Mouse (Mus musculus): Measurements from ENCODE around the gene Pclo. TPM values are rescaled to one million over a fixed set of nuclear protein-coding genes. Genes with fewer than 3 reads are reported as not detected.
A peak's percentile ranks its signal among the peaks of the same experiment; 100 is the strongest.
"Not testable (repeated sequence)": the region's sequence is repeated elsewhere in the genome, so short reads cannot be mapped to it uniquely, and the experiment has no call there.

Pclo gene
- 0.58 and 0.84 TPM in 2 replicates for polyA plus RNA-seq (2016; fragmentation: Nextera tagmentation; extraction: Ambion mirVana)

DNA sequence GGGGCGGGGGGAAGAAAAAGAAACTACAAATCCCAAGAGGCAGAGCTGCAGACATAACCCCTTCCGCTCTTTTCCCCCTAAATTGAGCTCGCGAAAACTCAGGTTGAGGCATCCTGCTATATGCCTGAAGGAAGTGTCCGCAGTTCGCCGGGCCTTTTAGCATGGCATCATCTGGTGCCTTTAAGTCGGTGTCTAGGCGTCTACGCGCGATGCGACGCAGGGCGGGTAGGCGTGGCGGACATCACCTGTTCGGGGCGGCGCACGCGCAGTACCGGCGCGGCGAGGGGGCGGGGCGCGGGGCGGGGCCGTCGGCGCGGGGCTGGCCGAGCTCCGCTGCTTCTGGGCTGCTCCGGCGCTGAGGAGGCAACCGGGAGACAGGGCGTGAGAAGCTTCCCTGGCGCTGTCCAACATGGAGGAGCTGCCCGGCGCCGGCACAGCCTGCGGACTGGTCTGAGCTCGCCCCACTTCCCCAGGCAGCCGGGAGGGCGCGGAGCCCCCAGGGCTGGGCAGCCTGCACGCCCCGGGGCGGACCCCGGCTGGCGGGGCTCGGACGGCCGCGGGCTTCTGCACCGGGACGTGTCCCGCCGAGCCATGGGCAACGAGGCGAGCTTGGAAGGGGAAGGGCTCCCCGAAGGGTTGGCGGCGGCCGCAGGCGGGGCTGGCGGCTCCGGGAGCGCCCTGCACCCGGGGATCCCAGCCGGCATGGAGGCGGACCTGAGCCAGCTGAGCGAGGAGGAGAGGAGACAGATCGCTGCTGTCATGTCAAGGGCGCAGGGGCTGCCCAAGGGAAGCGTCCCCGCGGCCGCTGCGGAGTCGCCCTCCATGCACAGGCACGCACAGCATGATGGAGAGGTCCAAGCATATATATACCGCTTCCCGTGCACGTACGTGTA lies at the start of gene Pclo:
Gene Pclo (plus strand): TSS at position 288 of the 893 bp plus-strand sequence.
- H3K9me3 ChIP-seq = no peaks in the 10 kb centered on the region
- H3K36me3 ChIP-seq (replicated peaks) = no peaks in the 10 kb centered on the region
- peak; percentile 89 for DNase-seq (ENCODE audit: extremely low spot score, low spot score)
- no peaks in the 10 kb centered on the region for H3K27me3 ChIP-seq (ENCODE audit: poor library complexity, severe bottlenecking)
- H3K4me3 ChIP-seq = peak within 1 kb of the TSS; percentile 82
- peaks cover 7% of the 10 kb centered on the region for H3K4me1 ChIP-seq
- under 1% methylated on average over 75 of the region's 89 CpGs for WGBS
- H3K27ac ChIP-seq = peak within 1 kb of the TSS; percentile 92

DNA sequence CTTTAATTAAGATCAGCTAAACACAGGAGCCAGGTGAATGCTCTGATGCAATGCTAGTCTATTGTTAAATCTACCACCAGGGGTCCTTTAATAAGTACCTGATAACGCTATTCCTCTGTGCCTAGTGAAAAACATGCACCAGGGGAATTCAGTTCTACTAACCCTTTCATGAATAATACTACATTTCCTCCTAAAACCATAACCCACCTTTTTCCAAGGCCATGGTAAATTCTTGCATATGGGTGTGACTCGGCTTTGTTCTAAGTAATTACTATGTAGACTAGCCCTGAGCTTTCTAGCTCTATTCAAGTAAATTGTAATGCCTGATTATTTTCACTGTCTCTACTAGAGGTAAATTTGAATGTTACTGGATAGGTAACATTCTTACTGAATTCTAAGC lies 20.3 kb upstream of the Pclo start:
- H3K4me1 ChIP-seq; H3K36me3 ChIP-seq (replicated peaks); H3K27ac ChIP-seq; H3K4me3 ChIP-seq; DNase-seq (ENCODE audit: extremely low spot score, low spot score); H3K27me3 ChIP-seq (ENCODE audit: poor library complexity, severe bottlenecking); H3K9me3 ChIP-seq: not testable (repeated sequence)
- WGBS = 61% methylated on average over 2 of the region's 2 CpGs

DNA sequence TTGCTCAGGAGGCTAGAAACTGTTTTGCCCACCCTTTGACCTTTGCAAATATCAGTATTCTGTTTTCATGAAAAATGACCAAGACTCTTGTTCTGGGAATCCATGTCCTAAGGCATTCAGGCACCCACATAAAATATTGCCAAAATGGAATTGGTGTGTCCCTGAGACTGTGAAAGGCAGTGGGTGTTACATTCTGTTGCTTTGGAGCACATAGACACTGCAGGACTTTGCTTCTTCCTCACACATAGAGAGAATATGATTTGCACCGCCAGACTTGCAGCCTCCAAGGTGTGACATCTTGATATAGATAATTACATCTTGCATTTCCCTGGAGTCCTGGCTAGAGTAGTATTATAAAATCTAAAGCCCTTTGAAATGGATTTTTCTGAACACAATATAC lies 6.2 kb upstream of the Pclo start:
- 86% methylated on average over 1 of the region's 1 CpGs for WGBS
- H3K9me3 ChIP-seq = no peaks in the 10 kb centered on the region
- DNase-seq (ENCODE audit: extremely low spot score, low spot score) = no peak
- H3K36me3 ChIP-seq (replicated peaks) = no peaks in the 10 kb centered on the region
- H3K4me3 ChIP-seq = no peak overlapping the region
- H3K27ac ChIP-seq = no peak overlapping the region
- no peaks in the 10 kb centered on the region for H3K4me1 ChIP-seq
- no peaks in the 10 kb centered on the region for H3K27me3 ChIP-seq (ENCODE audit: poor library complexity, severe bottlenecking)

GRCm38 (mm10) chr5:14509621-14510020 lies 5.1 kb upstream of the Pclo start:
- H3K4me3 ChIP-seq = no peak overlapping the region
- H3K9me3 ChIP-seq = no peaks in the 10 kb centered on the region
- no peak for DNase-seq (ENCODE audit: extremely low spot score, low spot score)
- H3K27me3 ChIP-seq (ENCODE audit: poor library complexity, severe bottlenecking) = no peaks in the 10 kb centered on the region
- no peaks in the 10 kb centered on the region for H3K4me1 ChIP-seq
- no peak overlapping the region for H3K27ac ChIP-seq
- no peaks in the 10 kb centered on the region for H3K36me3 ChIP-seq (replicated peaks)
- 95% methylated on average over 1 of the region's 1 CpGs for WGBS

- Histone ChIP-seq H3K36me3 (replicated peaks) (peaks cover 7% of the 10 kb centered on the region), H3K4me3 (no peak overlapping the region), H3K27me3 (ENCODE audit: poor library complexity, severe bottlenecking) (no peaks in the 10 kb centered on the region), H3K27ac (no peak overlapping the region), H3K4me1 (peaks cover 7% of the 10 kb centered on the region), H3K9me3 (no peaks in the 10 kb centered on the region)
- DNase-seq (ENCODE audit: extremely low spot score, low spot score) = no peak
- WGBS = 75% methylated on average over 4 of the region's 4 CpGs
Measured at GRCm38 (mm10) chr5:14518131-14518832, 3.6 kb downstream of the Pclo start.

DNA sequence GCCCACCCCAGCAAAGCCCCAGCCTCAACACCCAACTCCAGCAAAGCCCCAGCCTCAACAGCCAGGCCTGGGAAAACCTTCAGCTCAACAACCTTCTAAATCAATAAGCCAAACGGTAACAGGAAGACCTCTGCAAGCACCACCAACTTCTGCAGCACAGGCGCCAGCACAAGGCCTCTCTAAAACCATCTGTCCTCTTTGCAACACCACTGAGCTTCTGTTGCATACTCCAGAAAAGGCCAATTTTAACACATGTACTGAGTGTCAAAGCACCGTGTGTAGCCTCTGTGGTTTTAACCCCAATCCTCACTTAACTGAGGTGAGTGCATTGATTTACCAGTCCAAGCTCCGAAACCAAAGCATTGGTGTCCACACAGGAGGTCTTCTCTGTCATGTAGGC lies 7.3 kb downstream of the Pclo start:
- Histone ChIP-seq H3K36me3 (replicated peaks) (peaks cover 7% of the 10 kb centered on the region), H3K27ac (no peak overlapping the region), H3K27me3 (ENCODE audit: poor library complexity, severe bottlenecking) (no peaks in the 10 kb centered on the region), H3K9me3 (no peaks in the 10 kb centered on the region), H3K4me3 (no peak overlapping the region), H3K4me1 (no peaks in the 10 kb centered on the region)
- no peak for DNase-seq (ENCODE audit: extremely low spot score, low spot score)
- 86% methylated on average over 4 of the region's 4 CpGs for WGBS

DNA sequence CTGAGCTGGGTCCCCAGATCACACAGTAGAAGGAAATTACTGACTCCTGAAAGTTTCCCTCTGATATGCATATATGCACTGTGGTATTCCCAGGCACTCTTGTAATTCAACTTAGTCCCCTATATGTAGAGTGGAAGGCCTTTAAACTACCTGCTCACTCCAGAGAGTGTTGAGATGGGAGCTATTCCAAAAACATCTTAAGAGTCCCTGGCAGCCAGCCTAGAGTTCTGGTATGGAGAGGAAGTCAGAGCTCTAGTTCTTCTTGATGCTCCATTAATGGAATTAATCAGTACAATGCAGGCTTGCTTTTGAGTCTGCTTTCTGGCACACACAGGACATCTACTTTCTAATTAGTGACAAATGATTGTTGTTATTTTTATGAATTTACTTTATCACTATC lies 11.3 kb downstream of the Pclo start:
- Histone ChIP-seq H3K9me3 (no peaks in the 10 kb centered on the region), H3K36me3 (replicated peaks) (peaks cover 7% of the 10 kb centered on the region), H3K27ac (no peak overlapping the region), H3K4me3 (no peak overlapping the region), H3K27me3 (ENCODE audit: poor library complexity, severe bottlenecking) (no peaks in the 10 kb centered on the region), H3K4me1 (no peaks in the 10 kb centered on the region)
- no peak for DNase-seq (ENCODE audit: extremely low spot score, low spot score)

- Histone ChIP-seq H3K4me1 (no peaks in the 10 kb centered on the region), H3K27ac (no peak overlapping the region), H3K9me3 (no peaks in the 10 kb centered on the region), H3K36me3 (replicated peaks) (no peaks in the 10 kb centered on the region), H3K4me3 (no peak overlapping the region), H3K27me3 (ENCODE audit: poor library complexity, severe bottlenecking) (no peaks in the 10 kb centered on the region)
- 87% methylated on average over 1 of the region's 1 CpGs for WGBS
- DNase-seq (ENCODE audit: extremely low spot score, low spot score) = no peak
Measured at GRCm38 (mm10) chr5:14527796-14528195, 13.1 kb downstream of the Pclo start.

DNA sequence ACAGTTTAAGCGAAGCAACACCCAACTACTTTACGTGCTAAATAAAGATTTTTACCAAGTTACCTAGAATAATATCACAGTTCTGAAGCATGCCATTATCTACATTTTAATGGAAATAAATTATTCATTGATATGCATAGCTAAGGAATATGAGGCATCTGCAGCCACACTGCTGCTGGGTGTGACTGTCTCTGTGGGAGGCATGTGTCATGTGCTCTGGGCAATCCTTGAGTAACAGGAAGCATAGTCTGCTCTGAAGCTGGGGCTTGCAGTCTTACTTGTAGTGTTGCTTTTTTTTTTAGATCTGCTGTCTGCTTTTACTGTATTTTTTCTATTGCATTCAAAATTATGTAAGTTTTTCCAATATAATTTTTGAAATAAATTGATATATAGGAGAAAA lies 17.2 kb downstream of the Pclo start:
- H3K36me3 ChIP-seq (replicated peaks) = no peaks in the 10 kb centered on the region
- WGBS = 93% methylated on average over 2 of the region's 2 CpGs
- no peak overlapping the region for H3K4me3 ChIP-seq
- H3K27ac ChIP-seq = no peak overlapping the region
- H3K27me3 ChIP-seq (ENCODE audit: poor library complexity, severe bottlenecking) = no peaks in the 10 kb centered on the region
- no peaks in the 10 kb centered on the region for H3K9me3 ChIP-seq
- no peak for DNase-seq (ENCODE audit: extremely low spot score, low spot score)
- no peaks in the 10 kb centered on the region for H3K4me1 ChIP-seq

GRCm38 (mm10) chr5:14539346-14539745 lies 24.6 kb downstream of the Pclo start:
- 84% methylated on average over 6 of the region's 6 CpGs for WGBS
- no peak for DNase-seq (ENCODE audit: extremely low spot score, low spot score)
- no peaks in the 10 kb centered on the region for H3K27me3 ChIP-seq (ENCODE audit: poor library complexity, severe bottlenecking)

GRCm38 (mm10) chr5:14539961-14540627 lies 25.4 kb downstream of the Pclo start:
- Histone ChIP-seq H3K4me1 (no peaks in the 10 kb centered on the region), H3K4me3 (no peak overlapping the region), H3K9me3 (no peaks in the 10 kb centered on the region), H3K36me3 (replicated peaks) (peaks cover 12% of the 10 kb centered on the region), H3K27ac (no peak overlapping the region), H3K27me3 (ENCODE audit: poor library complexity, severe bottlenecking) (no peaks in the 10 kb centered on the region)
- DNase-seq (ENCODE audit: extremely low spot score, low spot score) = no peak
- 78% methylated on average over 13 of the region's 13 CpGs for WGBS

More at GRCm38 (mm10) chr5:14539346-14539745, 24.6 kb downstream of the Pclo start:
- Histone ChIP-seq H3K9me3 (no peaks in the 10 kb centered on the region), H3K36me3 (replicated peaks) (peaks cover 12% of the 10 kb centered on the region), H3K27ac (no peak overlapping the region), H3K4me1 (no peaks in the 10 kb centered on the region), H3K4me3 (no peak overlapping the region)

DNA sequence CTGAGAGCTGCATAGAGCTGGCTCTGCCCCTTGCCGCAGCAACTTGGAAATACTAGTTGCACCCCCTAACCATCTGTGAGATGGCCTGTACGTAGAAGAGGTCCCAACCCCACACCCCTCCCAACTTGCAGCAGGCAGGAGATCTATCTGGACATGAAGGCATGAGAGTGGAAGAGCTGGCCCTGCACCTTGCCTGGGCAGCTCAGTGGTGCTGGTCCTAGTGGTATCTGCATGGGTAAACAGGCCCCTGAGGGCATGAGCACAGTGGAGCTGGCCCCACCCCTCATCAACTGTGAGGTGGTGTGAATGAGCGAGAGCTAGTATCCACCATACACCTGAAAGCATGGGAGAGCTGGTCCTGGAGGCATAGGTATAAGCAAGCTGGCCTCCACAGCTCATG lies 60.9 kb downstream of the Pclo start:
- 93% methylated on average over 3 of the region's 3 CpGs for whole genome bisulfite sequencing
- no peak for DNase-seq (ENCODE audit: extremely low spot score, low spot score)
- H3K36me3 ChIP-seq (replicated peaks) = no peaks in the 10 kb centered on the region

DNA sequence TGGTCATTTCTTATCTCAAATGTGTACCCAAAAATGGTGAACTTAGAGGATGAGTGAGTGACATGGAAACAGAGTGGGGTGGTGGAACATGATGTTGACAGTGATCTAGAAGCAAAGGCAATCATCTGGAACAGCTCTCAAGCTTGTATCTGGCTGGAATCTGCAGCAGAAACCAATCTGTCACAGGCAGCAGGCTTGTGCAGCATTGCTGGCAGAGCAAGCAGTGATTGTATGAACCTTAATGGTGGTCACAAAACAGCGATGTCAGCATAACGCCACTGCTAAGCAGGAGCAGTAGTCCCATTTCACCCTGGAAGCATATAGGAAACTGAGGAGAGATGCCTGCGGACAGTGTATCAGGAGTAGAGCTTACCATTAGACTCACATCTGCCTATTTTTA lies 76.8 kb downstream of the Pclo start:
- Histone ChIP-seq H3K4me3 (no peak overlapping the region), H3K4me1 (peaks cover 5% of the 10 kb centered on the region), H3K27me3 (ENCODE audit: poor library complexity, severe bottlenecking) (no peaks in the 10 kb centered on the region), H3K9me3 (no peaks in the 10 kb centered on the region), H3K27ac (no peak overlapping the region), H3K36me3 (replicated peaks) (no peaks in the 10 kb centered on the region)
- DNase-seq (ENCODE audit: extremely low spot score, low spot score) = no peak
- 89% methylated on average over 3 of the region's 3 CpGs for whole genome bisulfite sequencing

More for the DNA sequence above, 60.9 kb downstream of the Pclo start:
- Histone ChIP-seq H3K4me1 (no peaks in the 10 kb centered on the region), H3K27ac (no peak overlapping the region), H3K9me3 (no peaks in the 10 kb centered on the region), H3K4me3 (no peak overlapping the region), H3K27me3 (ENCODE audit: poor library complexity, severe bottlenecking) (no peaks in the 10 kb centered on the region)
